Mouse (Mus musculus) forebrain, embryonic 12.5 days (tissue): Measurements from ENCODE around the gene Ptchd4. TPM values are rescaled to one million over a fixed set of nuclear protein-coding genes. Genes with fewer than 3 reads are reported as not detected.

Experiments
- ATAC-seq: fragments of 200-750 bp; cut with Nextera tagmentation; 2 replicates; pipeline ENCODE4 v1.8.0; 2017; ENCODE audit warnings: moderate TSS enrichment; ENCODE audit not compliant: low FRiP score
- H3K27ac ChIP-seq: fragments of 300-500 bp; sonication (generic); 2 replicates; pipeline ENCODE4 v1.5.1; 2016; ENCODE audit warnings: mild to moderate bottlenecking
- H3K27me3 ChIP-seq: fragments of 300-500 bp; sonication (generic); 2 replicates; pipeline ENCODE4 v1.6.1; 2016; ENCODE audit warnings: mild to moderate bottlenecking
- H3K36me3 ChIP-seq: fragments of 300-500 bp; sonication (generic); replicated peaks from 2 replicates; pipeline ENCODE4 v1.6.1; 2016; ENCODE audit warnings: mild to moderate bottlenecking
- H3K4me1 ChIP-seq: fragments of 300-500 bp; sonication (generic); 2 replicates; pipeline ENCODE4 v1.6.1; 2016
- H3K4me2 ChIP-seq: fragments of 300-500 bp; sonication (generic); 2 replicates; pipeline ENCODE4 v1.6.1; 2016; ENCODE audit warnings: mild to moderate bottlenecking, moderate library complexity
- H3K4me3 ChIP-seq: fragments of 300-500 bp; sonication (generic); replicated peaks from 2 replicates; pipeline ENCODE4 v1.5.1; 2016; ENCODE audit warnings: mild to moderate bottlenecking
- H3K9ac ChIP-seq: fragments of 300-500 bp; sonication (generic); 2 replicates; pipeline ENCODE4 v1.6.1; 2016; ENCODE audit warnings: mild to moderate bottlenecking
- H3K9me3 ChIP-seq: fragments of 300-500 bp; sonication (generic); 2 replicates; pipeline ENCODE4 v1.6.1; 2016
- WGBS: fragments of 180-500 bp; shearing (Covaris S2); methylation state at CpG from one replicate; pipeline ENCODE4 v1.1.7; 2016; 5-methylcytosine and 5-hydroxymethylcytosine counted together
- polyA plus RNA-seq: library from polyadenylated mRNA; unstranded; fragments of >200 nt; fragmentation: Nextera tagmentation; extraction: Ambion mirVana; gene quantifications from 2 replicates; pipeline ENCODE4 v1.2.1, GENCODE M21; 2016

The Ptchd4 gene
- polyA plus RNA-seq: 3.2 and 3.9 TPM in 2 replicates

- ATAC-seq: peak; percentile 89
- H3K27ac ChIP-seq: peak within 1 kb of the TSS; percentile 61
These were observed at the start of gene Ptchd4 for GRCm38 (mm10) chr17:42315669-42316611. TSS of gene Ptchd4 (plus strand) at chr17:42315947.

GRCm38 (mm10) chr17:42276861-42277260, 38.9 kb upstream of the Ptchd4 start:
- H3K36me3 ChIP-seq: no peaks in the 10 kb centered on the region
- no peaks in the 10 kb centered on the region for H3K9me3 ChIP-seq
- no peaks in the 10 kb centered on the region for H3K27me3 ChIP-seq
- H3K4me3 ChIP-seq: no peak overlapping the region
- no peak overlapping the region for H3K27ac ChIP-seq
- WGBS: 77% methylated on average over 2 of the region's 2 CpGs
- no peak overlapping the region for H3K4me2 ChIP-seq
- no peak overlapping the region for H3K9ac ChIP-seq
- H3K4me1 ChIP-seq: no peaks in the 10 kb centered on the region
- no peak for ATAC-seq

More at GRCm38 (mm10) chr17:42315669-42316611, at the start of gene Ptchd4:
- peaks cover 9% of the 10 kb centered on the region for H3K4me1 ChIP-seq
- H3K36me3 ChIP-seq: no peaks in the 10 kb centered on the region
- H3K4me3 ChIP-seq: peak within 1 kb of the TSS; percentile 68
- peak within 1 kb of the TSS; percentile 68 for H3K4me2 ChIP-seq
- 0 out of 2 replicates have a peak, but pooled peaks cover 3% of the 10 kb centered on the region for H3K27me3 ChIP-seq
- peak within 1 kb of the TSS; percentile 62 for H3K9ac ChIP-seq
- H3K9me3 ChIP-seq: no peaks in the 10 kb centered on the region
- under 1% methylated on average over 53 of the region's 56 CpGs for WGBS

DNA sequence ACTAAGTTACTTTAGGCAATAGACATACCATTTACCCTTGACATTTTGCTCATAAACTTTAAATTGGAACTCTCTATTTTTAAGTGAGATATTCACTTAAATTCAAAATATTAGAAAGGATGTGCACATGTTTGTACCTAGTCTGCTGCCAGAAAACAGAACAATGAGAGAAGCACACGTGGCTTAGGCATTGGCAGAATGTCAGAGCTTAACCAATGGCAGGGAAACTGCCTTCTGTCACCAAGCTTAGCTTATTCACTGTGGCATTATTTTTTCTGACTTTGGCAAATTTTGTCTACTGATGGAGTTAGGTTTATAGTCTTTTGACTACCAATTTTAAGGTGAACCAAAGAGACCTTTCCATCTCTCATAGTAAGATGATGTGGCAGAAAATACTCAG, 31.4 kb upstream of the Ptchd4 start:
- Histone ChIP-seq H3K9me3 (no peaks in the 10 kb centered on the region), H3K4me3 (no peak overlapping the region), H3K27me3 (no peaks in the 10 kb centered on the region), H3K36me3 (no peaks in the 10 kb centered on the region), H3K27ac (no peak overlapping the region), H3K4me2 (no peak overlapping the region), H3K9ac (no peak overlapping the region), H3K4me1 (no peaks in the 10 kb centered on the region)
- no peak for ATAC-seq
- 58% methylated on average over 1 of the region's 1 CpGs for WGBS

DNA sequence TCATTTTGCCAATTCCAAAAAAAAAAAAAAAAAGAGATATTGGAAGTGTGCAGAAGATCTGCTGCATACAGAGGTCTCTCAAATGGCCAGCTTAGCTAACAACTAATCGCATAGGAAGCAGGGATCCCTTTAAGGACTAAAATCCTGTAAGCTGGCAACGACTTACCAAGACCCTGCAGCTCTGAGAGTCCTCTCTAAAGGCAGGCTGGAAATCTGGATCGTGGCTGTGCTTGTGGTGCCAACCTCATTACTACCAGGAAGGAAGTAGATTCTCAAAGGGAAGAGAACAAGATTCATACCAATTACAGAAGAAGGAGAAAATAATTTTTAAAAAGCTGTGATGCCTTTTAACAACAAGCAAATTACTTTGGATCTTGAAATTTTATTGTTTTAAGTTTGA, 29.5 kb upstream of the Ptchd4 start:
- Histone ChIP-seq H3K9me3 (no peaks in the 10 kb centered on the region), H3K4me1 (no peaks in the 10 kb centered on the region), H3K27me3 (no peaks in the 10 kb centered on the region), H3K4me2 (no peak overlapping the region), H3K27ac (no peak overlapping the region), H3K9ac (no peak overlapping the region), H3K4me3 (no peak overlapping the region), H3K36me3 (no peaks in the 10 kb centered on the region)
- 78% methylated on average over 3 of the region's 3 CpGs for WGBS
- ATAC-seq: no peak

DNA sequence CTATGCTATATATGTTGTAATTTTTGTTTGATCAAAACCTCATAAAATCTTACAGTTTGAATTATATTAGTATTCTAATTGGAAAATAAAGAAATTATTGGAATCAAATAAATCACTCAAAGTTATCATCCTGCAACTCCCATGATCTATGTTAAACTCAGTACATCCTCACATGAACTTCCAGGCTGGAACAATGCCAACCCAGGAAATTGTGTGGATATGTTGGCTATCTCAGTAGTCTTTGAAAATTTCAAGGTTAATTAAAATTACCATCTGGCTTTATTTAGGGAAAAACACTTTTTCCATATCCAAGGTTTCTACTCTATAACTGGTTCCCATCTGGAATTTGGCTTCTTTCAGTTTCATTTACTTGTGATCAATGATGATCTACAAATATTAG, 25.4 kb upstream of the Ptchd4 start:
- no peaks in the 10 kb centered on the region for H3K36me3 ChIP-seq
- no peaks in the 10 kb centered on the region for H3K27me3 ChIP-seq
- H3K4me3 ChIP-seq: no peak overlapping the region
- no peaks in the 10 kb centered on the region for H3K4me1 ChIP-seq
- no peak overlapping the region for H3K27ac ChIP-seq
- no peak for ATAC-seq
- no peak overlapping the region for H3K4me2 ChIP-seq
- no peak overlapping the region for H3K9ac ChIP-seq
- H3K9me3 ChIP-seq: no peaks in the 10 kb centered on the region

GRCm38 (mm10) chr17:42291793-42292192, 24.0 kb upstream of the Ptchd4 start:
- 46% methylated on average over 5 of the region's 5 CpGs for WGBS
- Histone ChIP-seq H3K4me1 (no peaks in the 10 kb centered on the region), H3K9me3 (no peaks in the 10 kb centered on the region), H3K4me3 (no peak overlapping the region), H3K36me3 (no peaks in the 10 kb centered on the region), H3K9ac (no peak overlapping the region), H3K27me3 (no peaks in the 10 kb centered on the region), H3K27ac (no peak overlapping the region), H3K4me2 (no peak overlapping the region)
- ATAC-seq: no peak

- Histone ChIP-seq H3K4me1 (no peaks in the 10 kb centered on the region), H3K4me3 (no peak overlapping the region), H3K9me3 (no peaks in the 10 kb centered on the region), H3K27me3 (no peaks in the 10 kb centered on the region), H3K27ac (no peak overlapping the region), H3K9ac (no peak overlapping the region), H3K36me3 (no peaks in the 10 kb centered on the region), H3K4me2 (no peak overlapping the region)
- whole genome bisulfite sequencing: 78% methylated on average over 4 of the region's 4 CpGs
- ATAC-seq: no peak
These were observed 17.8 kb upstream of the Ptchd4 start for GRCm38 (mm10) chr17:42297986-42298385.

GRCm38 (mm10) chr17:42299681-42300080, 16.1 kb upstream of the Ptchd4 start:
- WGBS: 78% methylated on average over 3 of the region's 3 CpGs
- Histone ChIP-seq H3K27me3 (no peaks in the 10 kb centered on the region), H3K4me3 (no peak overlapping the region), H3K4me2 (no peak overlapping the region), H3K9me3 (no peaks in the 10 kb centered on the region), H3K9ac (no peak overlapping the region), H3K4me1 (no peaks in the 10 kb centered on the region), H3K27ac (no peak overlapping the region), H3K36me3 (no peaks in the 10 kb centered on the region)
- ATAC-seq: no peak

- Histone ChIP-seq H3K9me3 (no peaks in the 10 kb centered on the region), H3K36me3 (no peaks in the 10 kb centered on the region), H3K27ac (no peak overlapping the region), H3K4me2 (no peak overlapping the region), H3K27me3 (no peaks in the 10 kb centered on the region), H3K9ac (no peak overlapping the region), H3K4me1 (no peaks in the 10 kb centered on the region), H3K4me3 (no peak overlapping the region)
- 59% methylated on average over 4 of the region's 4 CpGs for WGBS
- no peak for ATAC-seq
These were observed 12.6 kb upstream of the Ptchd4 start for GRCm38 (mm10) chr17:42303062-42303577.

DNA sequence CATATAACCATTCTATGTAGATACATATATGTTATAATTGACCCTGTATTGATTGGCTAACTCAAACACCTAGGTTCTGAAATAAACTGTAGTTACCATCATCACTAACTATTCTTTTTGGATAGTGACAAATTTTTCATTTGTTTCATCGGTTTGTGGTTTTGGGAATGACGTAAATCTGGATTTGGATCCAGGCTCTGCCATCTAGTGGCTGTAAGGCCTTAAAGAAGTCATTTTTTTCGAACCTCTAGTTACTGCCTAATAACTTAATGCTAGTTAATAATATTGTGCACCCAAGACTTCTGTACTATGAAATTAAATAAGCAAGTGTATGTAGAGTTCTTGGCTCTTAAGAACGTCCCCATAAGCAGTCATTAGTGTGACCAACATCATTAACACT, 11.5 kb upstream of the Ptchd4 start:
- Histone ChIP-seq H3K4me2 (no peak overlapping the region), H3K27me3 (no peaks in the 10 kb centered on the region), H3K9ac (no peak overlapping the region), H3K4me3 (no peak overlapping the region), H3K9me3 (no peaks in the 10 kb centered on the region), H3K27ac (no peak overlapping the region), H3K4me1 (no peaks in the 10 kb centered on the region), H3K36me3 (no peaks in the 10 kb centered on the region)
- ATAC-seq: no peak
- WGBS: 69% methylated on average over 4 of the region's 4 CpGs

GRCm38 (mm10) chr17:42307001-42307400, 8.7 kb upstream of the Ptchd4 start:
- H3K27ac ChIP-seq: no peak overlapping the region
- H3K9ac ChIP-seq: no peak overlapping the region
- WGBS: 89% methylated on average over 1 of the region's 1 CpGs
- no peak overlapping the region for H3K4me3 ChIP-seq
- ATAC-seq: no peak
- no peaks in the 10 kb centered on the region for H3K9me3 ChIP-seq
- H3K4me1 ChIP-seq: no peaks in the 10 kb centered on the region
- H3K27me3 ChIP-seq: no peaks in the 10 kb centered on the region
- no peak overlapping the region for H3K4me2 ChIP-seq
- H3K36me3 ChIP-seq: no peaks in the 10 kb centered on the region

DNA sequence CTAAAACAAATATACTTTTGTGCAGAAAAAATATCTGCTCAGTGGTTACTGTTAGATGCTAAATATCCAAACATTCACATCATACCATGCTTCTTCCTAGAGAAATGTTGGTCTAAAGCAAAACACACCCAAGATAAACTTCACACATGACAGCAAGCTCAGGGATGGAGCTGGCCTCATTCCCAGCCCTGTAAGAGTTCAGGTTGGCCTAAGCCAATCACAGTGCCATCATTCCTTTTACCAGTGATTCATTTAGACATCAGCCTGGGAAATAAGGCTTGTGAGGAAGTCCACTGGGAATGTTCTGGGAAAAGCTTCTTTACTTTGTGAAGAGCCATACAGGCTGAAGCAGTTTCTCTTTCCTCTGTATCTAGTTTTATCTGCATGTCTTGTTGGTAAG, 5.6 kb upstream of the Ptchd4 start:
- Histone ChIP-seq H3K4me1 (no peaks in the 10 kb centered on the region), H3K9ac (no peak overlapping the region), H3K27me3 (no peaks in the 10 kb centered on the region), H3K4me2 (no peak overlapping the region), H3K36me3 (no peaks in the 10 kb centered on the region), H3K4me3 (no peak overlapping the region), H3K9me3 (no peaks in the 10 kb centered on the region), H3K27ac (no peak overlapping the region)
- ATAC-seq: no peak

DNA sequence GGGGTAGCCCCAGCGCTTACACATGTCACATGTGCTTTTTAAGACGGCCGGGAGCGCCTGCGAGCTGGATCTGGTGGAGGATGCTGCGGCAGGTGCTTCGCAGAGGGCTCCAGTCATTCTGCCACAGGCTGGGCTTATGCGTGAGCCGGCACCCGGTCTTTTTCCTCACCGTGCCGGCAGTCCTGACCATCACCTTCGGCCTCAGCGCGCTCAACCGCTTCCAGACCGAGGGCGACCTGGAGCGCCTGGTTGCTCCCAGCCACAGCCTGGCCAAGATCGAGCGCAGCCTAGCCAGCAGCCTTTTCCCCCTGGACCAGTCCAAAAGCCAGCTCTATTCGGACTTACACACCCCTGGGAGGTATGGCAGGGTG, 850 bp downstream of the Ptchd4 start:
- H3K9ac ChIP-seq: peak overlapping the region; percentile 62
- ATAC-seq: peak; percentile 81
- peaks cover 9% of the 10 kb centered on the region for H3K4me1 ChIP-seq
- WGBS: under 1% methylated on average over 22 of the region's 22 CpGs
- H3K27ac ChIP-seq: no peak overlapping the region
- peak overlapping the region; percentile 68 for H3K4me3 ChIP-seq
- peak overlapping the region; percentile 68 for H3K4me2 ChIP-seq
- H3K36me3 ChIP-seq: no peaks in the 10 kb centered on the region
- H3K9me3 ChIP-seq: no peaks in the 10 kb centered on the region
- H3K27me3 ChIP-seq: 0 out of 2 replicates have a peak, but pooled peaks cover 3% of the 10 kb centered on the region
